17 mouse cellular contexts compared by ENCODE assay signal in the genomic region with DNA sequence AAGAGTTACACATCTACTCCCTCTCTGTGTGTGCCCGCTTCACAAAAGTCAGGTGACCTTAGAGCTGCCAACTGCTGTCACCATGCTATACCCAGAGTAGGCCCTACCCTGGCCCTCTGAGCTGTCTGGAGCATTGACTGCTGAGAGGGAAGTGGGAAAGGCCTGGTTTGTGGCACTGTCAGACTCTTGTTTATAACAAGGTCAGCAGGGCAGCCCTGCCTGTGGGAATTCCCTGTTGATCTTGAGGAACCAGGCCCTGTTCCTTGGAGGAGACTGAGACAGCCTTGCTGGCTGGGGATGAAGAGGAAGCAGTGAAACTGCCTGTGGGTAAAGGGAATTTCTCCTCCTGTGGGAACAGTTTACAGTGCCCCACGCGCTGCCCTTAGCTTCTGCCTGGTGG. TPM values are rescaled to one million over a fixed set of nuclear protein-coding genes. Genes with fewer than 3 reads are reported as not detected.
DNase-seq lines count a peak whose midpoint lies in the region; ATAC-seq and TF ChIP-seq lines count a peak whose summit lies in the region.
"Had no signal": no experiment of that assay in that cellular context is flagged by ENCODE, and none has a peak within 500 bp of the region (broad histone marks: within the 10 kb centered on the region; RNA-seq: fewer than 3 reads in every experiment).

No protein-coding gene starts in this region.

- DNase-seq in adrenal gland, postnatal 14 days, result peak; percentile 36
- no peak for DNase-seq in adrenal gland, postnatal 4 days (ENCODE audit: low spot score in 2 of 2)
- DNase-seq in kidney, adult 2 months, result peak; percentile 34
- DNase-seq in kidney, postnatal 25 days, result no peak
- peak; percentile 74 for DNase-seq in adipocyte (ENCODE audit: low spot score)
- peak; percentile 38 for DNase-seq in lung, postnatal 14 days
- no peak for DNase-seq in left cerebral cortex, adult 2 months (ENCODE audit: extremely low spot score in 1 of 2, low spot score in 2 of 2)
- DNase-seq: cerebellum, postnatal 10 days; right cerebral cortex, postnatal 25 days; thymus, postnatal 36 days had no signal

- H3K4me2 ChIP-seq in hindbrain, embryonic 16.5 days (ENCODE audit: low read length), result no peak overlapping the region
- H3K4me2 ChIP-seq: hindbrain, embryonic 13.5 days had no signal

- peaks cover 3% of the 10 kb centered on the region; the same call in 1 of the 2 replicates for H3K4me1 ChIP-seq in kidney, adult 2 months (ENCODE audit: control insufficient read depth, insufficient read depth, low read length)
- H3K4me1 ChIP-seq in hindbrain, embryonic 16.5 days (ENCODE audit: control insufficient read depth, insufficient read depth, low read depth, low read length), result no peaks in the 10 kb centered on the region
- H3K4me1 ChIP-seq: hindbrain, embryonic 13.5 days; midbrain, embryonic 10.5 days had no signal

- no peak overlapping the region for H3K27ac ChIP-seq in kidney, adult 2 months (ENCODE audit: insufficient read depth, low read depth, low read length)
- H3K27ac ChIP-seq in hindbrain, embryonic 16.5 days (ENCODE audit: low read depth, low read length), result no peak overlapping the region
- H3K27ac ChIP-seq in left cerebral cortex, adult 2 months, result no peak overlapping the region
- H3K27ac ChIP-seq: hindbrain, embryonic 13.5 days; macrophage; midbrain, embryonic 10.5 days had no signal

- WGBS in kidney, adult 2 months, result 68% methylated on average over 3 of the region's 3 CpGs
- 94% methylated on average over 3 of the region's 3 CpGs for WGBS in hindbrain, embryonic 16.5 days

- intact Hi-C loops in left cerebral cortex, adult 2 months (cut with DNase I), result no loop called here

- H3K9me3 ChIP-seq in hindbrain, embryonic 16.5 days (ENCODE audit: control insufficient read depth, low read length), result no peaks in the 10 kb centered on the region
- H3K9me3 ChIP-seq: hindbrain, embryonic 13.5 days; midbrain, embryonic 10.5 days had no signal

- TF ChIP-seq CTCF in kidney, adult 2 months (conservative IDR thresholded peaks at IDR 0.05; ENCODE audit: insufficient read depth, insufficient read length, low read depth, low read length), result no peak
- TF ChIP-seq CTCF in left cerebral cortex, adult 2 months (IDR thresholded peaks at IDR 0.05), result no peak

- H3K36me3 ChIP-seq in kidney, adult 2 months (ENCODE audit: control insufficient read depth, insufficient read depth, low read length), result no peaks in the 10 kb centered on the region
- no peaks in the 10 kb centered on the region for H3K36me3 ChIP-seq in hindbrain, embryonic 16.5 days (ENCODE audit: control insufficient read depth, insufficient read depth, low read length)
- H3K36me3 ChIP-seq: hindbrain, embryonic 13.5 days; midbrain, embryonic 10.5 days had no signal

- TF ChIP-seq POLR2A in kidney, adult 2 months (IDR thresholded peaks at IDR 0.05; ENCODE audit: low read depth, low read length), result no peak

- no peak overlapping the region for H3K4me3 ChIP-seq in kidney, adult 2 months (ENCODE audit: insufficient read depth, low read depth, low read length)
- no peak overlapping the region for H3K4me3 ChIP-seq in hindbrain, embryonic 16.5 days (ENCODE audit: low read length)
- no peak overlapping the region for H3K4me3 ChIP-seq in left cerebral cortex, adult 2 months
- H3K4me3 ChIP-seq: hindbrain, embryonic 13.5 days; midbrain, embryonic 10.5 days had no signal

- no peak overlapping the region for H3K9ac ChIP-seq in hindbrain, embryonic 16.5 days (ENCODE audit: low read depth, low read length)
- H3K9ac ChIP-seq: hindbrain, embryonic 13.5 days had no signal

- H3K27me3 ChIP-seq in kidney, adult 2 months (replicated peaks; ENCODE audit: control insufficient read depth, insufficient read depth, low read length), result no peaks in the 10 kb centered on the region
- no peaks in the 10 kb centered on the region for H3K27me3 ChIP-seq in hindbrain, embryonic 16.5 days (replicated peaks; ENCODE audit: control insufficient read depth, insufficient read depth, low read length)
- H3K27me3 ChIP-seq: hindbrain, embryonic 13.5 days had no signal

- no peak for ATAC-seq in hindbrain, embryonic 16.5 days
- ATAC-seq: activated CD4-positive, CD25-positive, alpha-beta regulatory T cell, adult 4 months; CD4-positive, CD25-positive, alpha-beta regulatory T cell, adult 4 months; forebrain, embryonic 16.5 days had no signal

RNA-seq across cellular contexts. Expression of a gene that starts 9.1 kb away (rescaled TPM):
- total RNA-seq in adrenal gland, postnatal 14 days (2021), result 29.1 and 29.3 TPM in 2 replicates
- total RNA-seq in adrenal gland, postnatal 4 days (2021), result 10 to 100 TPM; 19.9 to 21.6 TPM
- polyA plus RNA-seq in kidney, adult 2 months (2012; rRNA removed), result 71.6 and 88.3 TPM in 2 replicates
- 14.8 and 15.2 TPM in 2 replicates for polyA plus RNA-seq in hindbrain, embryonic 16.5 days (2015; fragmentation: Nextera tagmentation; extraction: Ambion mirVana)
- total RNA-seq in left cerebral cortex, adult 2 months (2021), result 10 to 100 TPM; 14.3 to 15.2 TPM

RNA-seq across cellular contexts. Expression of a gene that starts 22.8 kb away (rescaled TPM):
- 57.7 and 60.3 TPM in 2 replicates for total RNA-seq in adrenal gland, postnatal 14 days (2021)
- 10 to 100 TPM; 46.2 to 47.3 TPM for total RNA-seq in adrenal gland, postnatal 4 days (2021)
- polyA plus RNA-seq in kidney, adult 2 months (2012; rRNA removed), result 42.0 and 45.4 TPM in 2 replicates
- 53.6 and 56.9 TPM in 2 replicates for polyA plus RNA-seq in hindbrain, embryonic 16.5 days (2015; fragmentation: Nextera tagmentation; extraction: Ambion mirVana)
- 10 to 100 TPM; 60.8 to 62.0 TPM for total RNA-seq in left cerebral cortex, adult 2 months (2021)

RNA-seq across cellular contexts. Expression of a gene that starts 25.6 kb away (rescaled TPM):
- total RNA-seq in adrenal gland, postnatal 14 days (2021), result 0.63 and 1.7 TPM in 2 replicates
- total RNA-seq in adrenal gland, postnatal 4 days (2021), result 1 to 10 TPM; 1.3 TPM
- polyA plus RNA-seq in kidney, adult 2 months (2012; rRNA removed), result 6.4 and 12.7 TPM in 2 replicates
- polyA plus RNA-seq in hindbrain, embryonic 16.5 days (2015; fragmentation: Nextera tagmentation; extraction: Ambion mirVana), result 0.15 and 0.16 TPM in 2 replicates
- 10 to 100 TPM; 11.3 to 15.1 TPM for total RNA-seq in left cerebral cortex, adult 2 months (2021)
- polyA plus RNA-seq: activated CD4-positive, CD25-positive, alpha-beta regulatory T cell, adult 4 months had no signal

RNA-seq across cellular contexts. Expression of a gene that starts 36.5 kb away (rescaled TPM):
- 21.8 and 22.2 TPM in 2 replicates for total RNA-seq in adrenal gland, postnatal 14 days (2021)
- total RNA-seq in adrenal gland, postnatal 4 days (2021), result 10 to 100 TPM; 25.1 to 26.2 TPM
- polyA plus RNA-seq in kidney, adult 2 months (2012; rRNA removed), result 22.8 and 23.6 TPM in 2 replicates
- 71.2 and 72.4 TPM in 2 replicates for polyA plus RNA-seq in hindbrain, embryonic 16.5 days (2015; fragmentation: Nextera tagmentation; extraction: Ambion mirVana)
- 10 to 100 TPM; 36.6 to 38.4 TPM for total RNA-seq in left cerebral cortex, adult 2 months (2021)

RNA-seq across cellular contexts. Expression of a gene that starts 43.5 kb away (rescaled TPM):
- 49.3 and 52.9 TPM in 2 replicates for total RNA-seq in adrenal gland, postnatal 14 days (2021)
- total RNA-seq in adrenal gland, postnatal 4 days (2021), result 10 to 100 TPM; 27.3 to 33.4 TPM
- polyA plus RNA-seq in kidney, adult 2 months (2012; rRNA removed), result 78.0 and 98.0 TPM in 2 replicates
- polyA plus RNA-seq in hindbrain, embryonic 16.5 days (2015; fragmentation: Nextera tagmentation; extraction: Ambion mirVana), result 24.0 and 29.2 TPM in 2 replicates
- 10 to 100 TPM; 20.9 to 21.4 TPM for total RNA-seq in left cerebral cortex, adult 2 months (2021)

Comparison
In these comparisons a context has a peak if more than half of its experiments do, and no peak if none do; other contexts are left out.
1. DNase-seq: peak in adrenal gland, postnatal 14 days (single experiment), kidney, adult 2 months (single experiment), adipocyte (single experiment) and lung, postnatal 14 days (single experiment); none in adrenal gland, postnatal 4 days (0 of 2), kidney, postnatal 25 days (0 of 2) and left cerebral cortex, adult 2 months (0 of 2).